Mouse (Mus musculus) megakaryocyte, embryonic 14.5 days (primary cell): ENCODE data around the gene Atp9a.

Experiments used
- FLI1 ChIP-seq: IDR thresholded peaks from 2 replicates; pipeline ENCODE4 v1.6.1; 2012; ENCODE audit warnings: low read length, inconsistent platforms, mixed read lengths
- GATA1 ChIP-seq: IDR thresholded peaks from 3 replicates; pipeline ENCODE4 v1.6.1; 2012; ENCODE audit warnings: mixed read lengths, low read length, inconsistent platforms, borderline replicate concordance

- no peak for TF ChIP-seq GATA1
- no peak for TF ChIP-seq FLI1
These were observed 29.7 kb downstream of the Atp9a start for GRCm38 (mm10) chr2:168712199-168713176.
